Mouse (Mus musculus) intestine, embryonic 16.5 days (tissue): Measurements from ENCODE around the gene Lpp. TPM values are rescaled to one million over a fixed set of nuclear protein-coding genes. Genes with fewer than 3 reads are reported as not detected.

Experiments
- ATAC-seq: fragments of 200-750 bp; cut with Nextera tagmentation; 2 replicates; pipeline ENCODE4 v1.8.0; 2017; ENCODE audit warnings: moderate TSS enrichment, moderate library complexity
- H3K27ac ChIP-seq: fragments of 300-500 bp; sonication (generic); 2 replicates; pipeline ENCODE4 v1.5.1; 2014; ENCODE audit warnings: mild to moderate bottlenecking, low read length
- H3K27me3 ChIP-seq: fragments of 300-500 bp; sonication (generic); replicated peaks from 2 replicates; pipeline ENCODE4 v1.6.1; 2014; ENCODE audit warnings: low read length, control low read depth, mixed read lengths; ENCODE audit not compliant: control insufficient read depth, insufficient read depth
- H3K36me3 ChIP-seq: fragments of 300-500 bp; sonication (generic); 2 replicates; pipeline ENCODE4 v1.6.1; 2014; ENCODE audit warnings: low read length, control low read depth; ENCODE audit not compliant: control insufficient read depth, insufficient read depth
- H3K4me1 ChIP-seq: fragments of 300-500 bp; sonication (generic); 2 replicates; pipeline ENCODE4 v1.6.1; 2014; ENCODE audit warnings: low read length, control low read depth, mixed read lengths; ENCODE audit not compliant: control insufficient read depth, insufficient read depth
- H3K4me2 ChIP-seq: fragments of 300-500 bp; sonication (generic); 2 replicates; pipeline ENCODE4 v1.6.1; 2014; ENCODE audit warnings: low read depth, low read length, control low read depth
- H3K4me3 ChIP-seq: fragments of 300-500 bp; sonication (generic); 2 replicates; pipeline ENCODE4 v1.5.1; 2014; ENCODE audit warnings: mild to moderate bottlenecking, low read length
- H3K9ac ChIP-seq: fragments of 300-500 bp; sonication (generic); 2 replicates; pipeline ENCODE4 v1.6.1; 2014; ENCODE audit warnings: low read depth, low read length
- H3K9me3 ChIP-seq: fragments of 300-500 bp; sonication (generic); 2 replicates; pipeline ENCODE4 v1.6.1; 2016; ENCODE audit warnings: low read length, control low read depth; ENCODE audit not compliant: control insufficient read depth
- WGBS: fragments of 180-500 bp; shearing (Covaris S2); extraction: QIAGEN DNeasy Blood & Tissue Kit; methylation state at CpG from one replicate; pipeline ENCODE4 v1.1.7; 2014; 5-methylcytosine and 5-hydroxymethylcytosine counted together
- polyA plus RNA-seq: library from polyadenylated mRNA; unstranded; fragments of >200 nt; fragmentation: Nextera tagmentation; extraction: Ambion mirVana; gene quantifications from 2 replicates; pipeline ENCODE4 v1.2.1, GENCODE M21; 2015

The Lpp gene
- polyA plus RNA-seq, 1 experiment from 2014 or later: 64.7 TPM

DNA sequence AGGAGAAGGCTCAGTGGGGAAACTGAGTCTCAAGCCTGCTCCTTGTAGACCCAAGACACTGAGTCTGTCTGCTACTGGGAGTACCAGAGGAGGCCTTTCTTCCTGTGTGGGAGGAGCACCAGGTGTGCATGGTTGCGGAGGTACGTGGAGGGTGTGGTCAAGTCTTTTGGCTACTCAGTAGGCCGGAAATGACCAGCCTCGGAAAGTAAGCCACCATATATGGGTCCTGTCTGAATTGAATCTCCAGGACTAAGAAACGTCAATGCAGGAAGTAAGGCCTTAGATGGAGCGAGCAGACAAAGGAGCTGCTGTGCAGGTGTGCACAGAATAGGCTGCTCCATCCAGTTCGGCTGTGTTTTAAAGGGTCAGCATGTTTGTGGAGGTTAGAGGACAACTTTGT lies 3.2 kb downstream of the Lpp start:
- H3K4me3 ChIP-seq: no peak overlapping the region
- no peaks in the 10 kb centered on the region for H3K36me3 ChIP-seq
- no peak for ATAC-seq
- H3K9me3 ChIP-seq: no peaks in the 10 kb centered on the region
- 74% methylated on average over 7 of the region's 7 CpGs for WGBS
- no peak overlapping the region for H3K9ac ChIP-seq
- H3K4me2 ChIP-seq: peak overlapping the region; percentile 7; the same call in 1 of the 2 replicates
- peaks cover 48% of the 10 kb centered on the region for H3K4me1 ChIP-seq
- H3K27me3 ChIP-seq: no peaks in the 10 kb centered on the region
- peak overlapping the region; percentile 30; the same call in 1 of the 2 replicates for H3K27ac ChIP-seq

DNA sequence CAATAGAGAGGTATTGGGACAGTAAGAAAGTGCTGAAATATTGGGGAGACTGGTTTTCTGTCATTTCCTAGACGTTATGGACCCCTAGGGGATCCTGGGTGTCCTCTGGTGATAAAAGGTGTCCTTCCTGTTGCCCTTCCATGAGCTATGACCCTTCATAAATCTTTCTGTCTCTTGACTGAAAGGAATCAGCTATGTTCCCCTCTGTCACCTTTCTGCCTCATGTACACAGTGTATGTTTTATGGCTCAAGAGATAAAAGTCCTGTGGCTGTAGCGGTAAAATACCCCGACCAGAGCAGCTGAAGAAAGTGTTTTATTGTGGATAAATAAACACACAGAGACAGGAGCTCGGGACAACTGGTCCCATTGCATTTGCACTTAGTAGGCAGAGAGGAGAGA lies 5.2 kb downstream of the Lpp start:
- Histone ChIP-seq H3K9me3 (no peaks in the 10 kb centered on the region), H3K4me1 (peaks cover 46% of the 10 kb centered on the region), H3K4me2 (peak overlapping the region; percentile 27; the same call in 1 of the 2 replicates), H3K9ac (no peak overlapping the region), H3K36me3 (no peaks in the 10 kb centered on the region), H3K4me3 (no peak overlapping the region), H3K27me3 (no peaks in the 10 kb centered on the region), H3K27ac (peak overlapping the region; percentile 33)
- peak; percentile 64 for ATAC-seq
- 18% methylated on average over 4 of the region's 4 CpGs for WGBS

DNA sequence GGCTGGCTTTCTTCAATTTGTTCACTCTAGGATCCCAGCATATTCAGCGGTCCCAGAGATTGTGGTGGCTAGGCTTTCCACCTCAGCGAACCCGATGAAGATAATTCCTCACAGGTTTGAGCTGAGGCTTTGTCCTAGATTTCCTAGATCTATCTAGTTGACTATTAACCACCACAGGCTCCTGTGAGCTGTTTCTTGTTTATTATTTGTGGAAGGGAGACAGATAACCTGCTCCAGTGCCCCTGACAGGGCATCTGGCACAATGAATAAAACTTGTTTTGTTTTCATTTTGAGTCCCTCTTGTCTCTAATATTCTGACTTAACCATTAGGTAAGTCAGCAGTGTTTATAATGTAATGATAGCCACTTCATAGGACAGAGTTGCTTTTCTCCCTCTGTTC lies 5.6 kb downstream of the Lpp start:
- Histone ChIP-seq H3K36me3 (no peaks in the 10 kb centered on the region), H3K4me2 (peak overlapping the region; percentile 27; the same call in 1 of the 2 replicates), H3K27ac (peak overlapping the region; percentile 33), H3K9me3 (no peaks in the 10 kb centered on the region), H3K9ac (no peak overlapping the region), H3K27me3 (no peaks in the 10 kb centered on the region), H3K4me3 (no peak overlapping the region), H3K4me1 (peaks cover 46% of the 10 kb centered on the region)
- ATAC-seq: 0 out of 2 replicates have a peak, but pooled peaks have one; percentile 11
- 11% methylated on average over 3 of the region's 3 CpGs for WGBS

DNA sequence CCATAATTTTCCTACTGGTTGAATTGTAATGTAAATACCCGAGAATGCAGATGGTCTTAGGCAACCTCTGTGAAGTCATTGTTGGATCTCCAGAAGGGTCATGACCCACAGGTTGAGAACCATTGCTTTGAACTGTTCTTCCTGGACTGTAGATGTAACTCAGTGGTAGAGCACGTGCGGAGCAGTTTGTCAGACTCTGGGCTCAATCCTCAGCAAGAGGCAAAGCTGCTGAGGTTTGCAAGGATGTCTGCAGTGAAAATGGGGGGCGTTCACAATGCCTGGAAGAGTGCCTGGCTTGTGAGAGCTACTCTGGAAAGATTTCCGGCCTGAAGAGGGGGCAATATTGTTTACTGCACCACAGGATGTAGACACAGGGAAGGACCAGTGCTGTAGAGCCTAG lies 6.2 kb downstream of the Lpp start:
- no peak overlapping the region for H3K27ac ChIP-seq
- no peak overlapping the region for H3K4me2 ChIP-seq
- no peaks in the 10 kb centered on the region for H3K9me3 ChIP-seq
- H3K4me3 ChIP-seq: no peak overlapping the region
- WGBS: 57% methylated on average over 5 of the region's 5 CpGs
- H3K27me3 ChIP-seq: no peaks in the 10 kb centered on the region
- peaks cover 46% of the 10 kb centered on the region for H3K4me1 ChIP-seq
- no peaks in the 10 kb centered on the region for H3K36me3 ChIP-seq
- no peak for ATAC-seq
- H3K9ac ChIP-seq: no peak overlapping the region

DNA sequence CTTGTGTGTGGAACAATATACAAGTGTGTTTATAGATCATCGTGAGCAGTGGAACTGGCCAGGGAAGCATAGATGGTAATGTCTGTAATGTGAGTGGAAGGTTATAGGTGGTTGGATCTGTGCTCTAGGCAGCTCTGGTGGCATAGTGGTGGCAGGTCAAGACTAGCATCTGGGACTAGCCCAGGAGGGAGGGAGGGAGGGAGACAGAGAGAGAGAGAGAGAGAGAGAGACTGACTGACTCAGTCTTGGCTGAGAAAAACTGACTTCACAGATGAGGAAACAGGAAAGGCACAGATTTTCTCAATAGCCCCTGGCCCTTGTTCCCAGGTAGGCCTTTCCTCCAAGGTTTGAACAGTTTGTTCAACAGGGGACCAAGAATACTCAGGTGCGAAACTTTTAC lies 7.5 kb downstream of the Lpp start:
- no peaks in the 10 kb centered on the region for H3K27me3 ChIP-seq
- no peak overlapping the region for H3K9ac ChIP-seq
- no peaks in the 10 kb centered on the region for H3K36me3 ChIP-seq
- no peaks in the 10 kb centered on the region for H3K9me3 ChIP-seq
- H3K4me1 ChIP-seq: peaks cover 38% of the 10 kb centered on the region
- 86% methylated on average over 2 of the region's 2 CpGs for whole genome bisulfite sequencing
- no peak overlapping the region for H3K4me3 ChIP-seq
- ATAC-seq: no peak
- H3K27ac ChIP-seq: no peak overlapping the region
- no peak overlapping the region for H3K4me2 ChIP-seq

DNA sequence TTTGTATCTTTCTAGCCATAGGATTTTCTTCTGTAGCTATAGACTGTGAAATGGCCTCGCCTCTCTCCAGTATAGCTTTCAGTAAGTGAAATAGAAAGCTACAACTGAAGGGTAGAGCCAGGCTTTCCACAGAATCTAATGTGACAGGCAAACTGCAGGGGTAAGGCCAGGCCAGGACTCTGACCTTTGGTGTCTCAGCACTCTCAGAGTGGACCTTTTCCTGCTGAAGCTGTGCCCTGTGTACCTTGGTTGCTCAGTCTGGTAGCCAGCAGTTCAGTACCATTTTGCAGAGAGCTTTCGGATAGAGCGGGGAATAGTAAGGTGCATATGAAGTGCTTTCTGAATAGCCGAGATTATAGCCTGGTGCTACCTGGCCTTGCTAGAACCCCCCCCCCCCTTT lies 9.5 kb downstream of the Lpp start:
- WGBS: 88% methylated on average over 4 of the region's 4 CpGs
- Histone ChIP-seq H3K4me3 (no peak overlapping the region), H3K9ac (no peak overlapping the region), H3K4me2 (no peak overlapping the region), H3K27me3 (no peaks in the 10 kb centered on the region), H3K4me1 (peaks cover 21% of the 10 kb centered on the region), H3K9me3 (no peaks in the 10 kb centered on the region), H3K36me3 (0 out of 2 replicates have a peak, but pooled peaks cover 5% of the 10 kb centered on the region), H3K27ac (no peak overlapping the region)
- peak; percentile 51; the same call in 1 of the 2 replicates for ATAC-seq

DNA sequence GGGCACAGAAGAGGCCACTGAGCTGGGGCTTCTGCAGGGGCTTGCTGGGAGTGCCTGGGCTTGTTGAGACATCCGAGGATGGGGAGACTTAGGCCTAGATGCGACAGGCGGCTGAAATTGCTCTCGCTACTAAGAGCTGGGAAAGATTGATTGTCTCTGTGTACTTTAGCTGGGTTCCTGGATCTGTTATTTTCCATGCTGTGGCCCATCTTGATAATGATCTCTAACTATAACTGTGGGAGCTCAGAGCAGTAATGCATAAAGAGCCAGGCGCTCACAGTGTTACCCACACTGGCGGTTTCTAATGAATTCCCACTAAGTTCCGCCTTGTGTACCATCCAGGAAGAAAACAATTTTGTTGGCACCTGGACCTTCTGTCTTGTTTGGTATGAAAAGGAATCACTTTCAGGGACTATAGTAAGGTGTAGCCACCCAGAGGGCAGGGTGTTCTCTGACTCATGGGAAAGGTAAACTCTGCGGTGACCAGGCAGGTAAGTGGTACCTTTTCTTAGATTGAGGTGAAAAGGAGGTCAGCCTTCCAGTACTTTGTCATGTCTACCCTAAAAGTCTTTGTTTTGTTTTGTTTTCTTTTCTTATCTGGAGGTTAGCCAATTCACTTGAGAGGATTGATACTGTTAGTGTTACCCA lies 10.6 kb downstream of the Lpp start:
- ATAC-seq: no peak
- Histone ChIP-seq H3K36me3 (0 out of 2 replicates have a peak, but pooled peaks cover 5% of the 10 kb centered on the region), H3K27me3 (no peaks in the 10 kb centered on the region), H3K4me1 (peaks cover 15% of the 10 kb centered on the region), H3K4me2 (no peak overlapping the region), H3K9ac (no peak overlapping the region), H3K9me3 (no peaks in the 10 kb centered on the region), H3K27ac (no peak overlapping the region), H3K4me3 (no peak overlapping the region)
- WGBS: 86% methylated on average over 8 of the region's 8 CpGs

DNA sequence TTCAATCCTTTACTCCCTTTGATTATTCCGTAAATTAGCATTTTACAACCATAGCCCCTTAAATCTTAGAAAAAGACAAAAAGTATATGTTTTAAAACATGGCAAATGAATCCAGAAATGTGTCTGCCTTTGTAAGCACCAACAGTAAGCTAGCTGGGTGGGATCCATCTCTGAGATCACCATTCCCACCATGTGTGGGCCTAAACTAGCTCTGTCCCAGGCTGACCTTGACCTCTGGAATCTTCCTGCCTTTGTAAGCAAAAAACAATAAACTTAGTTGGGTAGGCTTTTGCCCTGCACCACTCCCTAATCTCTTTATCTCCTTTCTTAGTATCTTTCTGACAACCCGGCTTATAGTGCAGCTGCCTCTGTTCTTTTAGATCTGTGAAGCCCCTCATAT lies 13.2 kb downstream of the Lpp start:
- 82% methylated on average over 2 of the region's 2 CpGs for WGBS
- Histone ChIP-seq H3K4me1 (peaks cover 3% of the 10 kb centered on the region; the same call in 1 of the 2 replicates), H3K27ac (no peak overlapping the region), H3K4me2 (no peak overlapping the region), H3K9ac (no peak overlapping the region), H3K4me3 (no peak overlapping the region), H3K36me3 (0 out of 2 replicates have a peak, but pooled peaks cover 5% of the 10 kb centered on the region), H3K27me3 (no peaks in the 10 kb centered on the region), H3K9me3 (no peaks in the 10 kb centered on the region)
- no peak for ATAC-seq

DNA sequence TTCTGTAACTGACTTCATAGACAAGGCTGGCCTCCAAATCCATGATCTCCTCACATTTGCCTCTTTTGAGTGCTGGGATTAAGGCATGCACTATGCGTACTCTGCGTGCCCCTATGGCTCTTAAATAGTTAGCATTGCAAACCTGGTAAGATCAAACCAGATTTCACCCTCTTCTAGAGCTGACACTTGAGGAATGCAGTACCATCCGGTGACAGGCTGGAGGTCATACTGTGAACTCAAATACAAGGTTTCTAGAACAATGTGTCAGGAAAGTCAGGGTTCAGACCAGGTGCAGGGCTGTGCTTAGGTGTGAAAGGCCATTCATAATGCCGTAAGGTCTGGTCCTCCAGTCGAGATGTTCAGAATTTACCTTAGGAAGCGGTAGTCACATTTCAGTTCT lies 18.0 kb downstream of the Lpp start:
- Histone ChIP-seq H3K36me3 (0 out of 2 replicates have a peak, but pooled peaks cover 5% of the 10 kb centered on the region), H3K4me2 (no peak overlapping the region), H3K9ac (no peak overlapping the region), H3K27ac (no peak overlapping the region), H3K27me3 (no peaks in the 10 kb centered on the region), H3K4me1 (no peaks in the 10 kb centered on the region), H3K9me3 (no peaks in the 10 kb centered on the region), H3K4me3 (no peak overlapping the region)
- no peak for ATAC-seq
- WGBS: 82% methylated on average over 6 of the region's 6 CpGs

DNA sequence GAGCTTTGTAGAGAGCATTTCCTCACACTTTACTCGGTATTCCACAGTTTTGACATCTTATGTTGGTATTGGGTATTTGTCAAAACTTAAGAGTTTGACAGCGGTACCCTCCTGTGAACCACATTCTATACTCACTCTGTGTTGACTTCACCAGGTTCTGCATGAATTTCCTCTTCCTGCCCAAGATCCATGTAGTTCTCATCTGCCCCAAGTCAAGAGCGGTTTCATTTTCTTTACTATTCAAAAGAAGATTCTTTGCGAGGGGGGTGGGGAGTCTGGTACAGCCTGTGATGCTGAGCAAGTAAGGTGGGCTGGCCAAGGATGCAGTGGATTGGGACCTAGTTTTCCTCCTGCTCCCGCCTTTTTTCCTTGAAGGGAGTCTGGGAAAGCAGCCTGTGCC lies 18.9 kb downstream of the Lpp start:
- H3K27ac ChIP-seq: no peak overlapping the region
- no peak for ATAC-seq
- H3K9ac ChIP-seq: no peak overlapping the region
- WGBS: 90% methylated on average over 5 of the region's 5 CpGs
- no peaks in the 10 kb centered on the region for H3K4me1 ChIP-seq
- H3K4me2 ChIP-seq: no peak overlapping the region
- no peaks in the 10 kb centered on the region for H3K36me3 ChIP-seq
- H3K9me3 ChIP-seq: no peaks in the 10 kb centered on the region
- H3K27me3 ChIP-seq: no peaks in the 10 kb centered on the region
- no peak overlapping the region for H3K4me3 ChIP-seq
